Mouse (Mus musculus) ES-Bruce4 (cell line): ENCODE data around the gene Megf8.

Experiments
- CTCF ChIP-seq: IDR thresholded peaks from one replicate; pipeline ENCODE4 v1.8.1; 2011; ENCODE audit warnings: low read depth, low read length
- EP300 ChIP-seq: IDR thresholded peaks from 2 replicates; pipeline ENCODE4 v1.6.1; 2011; ENCODE audit warnings: low read depth, low read length; ENCODE audit not compliant: insufficient read depth
- POLR2A ChIP-seq: IDR thresholded peaks from one replicate; pipeline ENCODE4 v1.8.1; 2011; ENCODE audit warnings: low read length; ENCODE audit not compliant: insufficient read depth

- TF ChIP-seq EP300, result no peak
- no peak for TF ChIP-seq POLR2A
- TF ChIP-seq CTCF, result no peak
Observed at GRCm38 (mm10) chr7:25412833-25413441, 96.0 kb downstream of the Megf8 start, which contains the start of gene Cxcl17.
